Mouse (Mus musculus): ENCODE results near the gene Atxn2.
"Not testable (repeated sequence)": the region's sequence is repeated elsewhere in the genome, so short reads cannot be mapped to it uniquely, and the experiment has no call there.

Atxn2 gene

GRCm38 (mm10) chr5:121710851-121711173, 325 bp upstream of the Atxn2 start:
- in situ Hi-C loops (cut with MboI, MseI): no loop called here

DNA sequence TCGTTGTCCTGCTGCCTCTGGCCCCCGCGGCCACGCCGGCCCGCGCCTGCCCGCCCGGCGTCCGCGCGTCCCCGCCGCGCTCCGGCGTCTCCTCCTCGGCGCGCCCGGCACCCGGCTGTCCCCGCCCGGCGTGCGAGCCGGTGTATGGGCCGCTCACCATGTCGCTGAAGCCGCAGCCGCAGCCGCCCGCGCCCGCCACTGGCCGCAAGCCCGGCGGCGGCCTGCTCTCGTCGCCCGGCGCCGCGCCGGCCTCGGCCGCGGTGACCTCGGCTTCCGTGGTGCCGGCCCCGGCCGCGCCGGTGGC, 743 bp downstream of the Atxn2 start:
- in situ Hi-C loops (cut with MboI, MseI): no loop called here

- in situ Hi-C loops (cut with MboI, MseI): no loop called here
Measured at GRCm38 (mm10) chr5:121712232-121712933, 1.2 kb downstream of the Atxn2 start.

DNA sequence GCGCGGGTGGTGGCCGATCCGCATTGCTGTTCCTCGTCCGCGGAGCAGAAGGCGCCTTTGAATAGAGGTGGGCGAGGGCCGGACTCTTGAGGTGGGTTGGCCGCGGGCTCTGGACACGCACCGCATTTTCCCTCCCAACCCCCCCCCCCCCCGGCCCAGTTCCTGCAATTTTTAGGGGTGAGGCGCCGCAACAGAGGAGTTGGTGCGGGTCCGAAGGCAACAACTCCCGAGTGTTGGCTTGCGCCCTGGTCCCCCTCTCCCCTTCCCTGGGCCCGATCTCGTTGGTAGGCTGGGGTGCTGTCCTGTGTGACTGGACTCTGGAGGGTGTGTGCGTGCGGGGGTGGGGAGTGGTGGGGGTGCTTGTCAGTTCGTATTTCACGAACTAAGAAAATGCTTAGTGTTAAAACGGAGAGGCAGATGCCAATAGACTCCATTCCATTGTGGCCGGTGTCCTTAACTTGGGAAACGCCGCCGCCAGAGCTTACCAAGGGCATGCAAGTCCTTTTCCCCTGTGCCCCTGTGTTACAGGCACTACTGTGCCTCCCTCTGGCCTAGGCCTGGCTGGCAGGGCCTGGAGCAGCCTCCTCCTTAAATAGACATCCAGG, 1.9 kb downstream of the Atxn2 start:
- in situ Hi-C loops (cut with MboI, MseI): no loop called here

- in situ Hi-C loops (cut with MboI, MseI): no loop called here
Measured at GRCm38 (mm10) chr5:121714331-121714730, 3.2 kb downstream of the Atxn2 start.

- in situ Hi-C loops (cut with MboI, MseI): no loop called here
Measured at GRCm38 (mm10) chr5:121714928-121715327, 3.8 kb downstream of the Atxn2 start.

GRCm38 (mm10) chr5:121718462-121718861, 7.3 kb downstream of the Atxn2 start:
- in situ Hi-C loops (cut with MboI, MseI): no loop called here

DNA sequence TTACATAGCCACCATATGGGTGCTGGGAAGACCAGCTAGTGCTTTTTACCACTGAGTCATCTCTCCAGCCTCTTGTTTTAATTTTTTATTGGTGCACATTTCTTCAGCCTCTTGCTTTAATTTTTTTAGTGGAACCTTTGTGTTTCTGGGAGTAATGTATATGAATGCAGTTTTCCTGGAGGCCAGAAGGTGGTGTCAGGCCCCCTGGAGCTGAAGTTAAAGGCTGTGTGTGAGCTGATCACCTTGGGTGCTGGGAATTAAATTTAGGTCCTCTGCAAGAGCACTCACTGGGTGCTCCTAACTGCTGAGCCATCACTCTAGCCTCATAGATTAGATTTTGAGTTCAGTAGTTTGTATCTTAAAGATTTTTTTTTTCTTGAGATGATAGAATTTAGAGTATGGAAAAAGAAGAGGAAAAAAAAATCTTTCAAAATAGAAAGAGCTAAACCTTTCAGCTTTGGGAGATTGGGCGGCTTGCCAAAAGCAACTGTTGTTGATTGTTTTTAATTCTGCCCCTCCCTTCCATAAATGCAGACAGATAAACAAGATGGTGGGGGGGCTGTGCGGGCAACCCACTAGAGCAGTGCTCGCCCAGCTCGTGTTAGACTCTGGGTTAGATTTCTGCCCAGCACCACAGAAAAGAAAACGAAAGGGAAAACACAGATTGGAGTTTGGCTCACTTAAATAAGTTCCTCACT, 9.9 kb downstream of the Atxn2 start:
- in situ Hi-C loops (cut with MboI, MseI): no loop called here

- in situ Hi-C loops (cut with MboI, MseI): no loop called here
Measured at GRCm38 (mm10) chr5:121721841-121722240, 10.7 kb downstream of the Atxn2 start.

- in situ Hi-C loops (cut with MboI, MseI): loop anchor here (5.0 kb wide), 1 partner anchor 88 kb away; no protein-coding TSS in a partner anchor
Measured at GRCm38 (mm10) chr5:121724678-121725077, 13.5 kb downstream of the Atxn2 start.

DNA sequence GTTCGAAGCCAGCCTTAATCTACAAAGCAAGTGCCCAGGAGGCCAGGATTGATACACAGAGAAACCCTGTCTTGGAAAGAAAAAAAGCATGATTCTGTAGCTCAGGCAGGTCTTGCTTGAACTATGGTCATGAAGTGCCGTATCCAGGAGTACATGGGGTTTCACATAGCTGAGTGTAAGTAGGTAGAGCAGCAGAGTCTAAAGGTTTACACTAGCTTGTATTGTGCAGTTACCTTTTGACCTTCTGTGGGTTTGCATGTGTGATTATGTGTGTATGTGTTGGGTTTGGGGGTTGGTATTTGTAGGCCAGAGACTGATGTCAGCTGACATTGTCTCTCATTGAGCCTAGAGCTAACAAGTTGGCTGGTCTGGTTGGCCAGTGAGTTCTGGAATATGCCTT, 18.9 kb downstream of the Atxn2 start:
- in situ Hi-C loops (cut with MboI, MseI): no loop called here

DNA sequence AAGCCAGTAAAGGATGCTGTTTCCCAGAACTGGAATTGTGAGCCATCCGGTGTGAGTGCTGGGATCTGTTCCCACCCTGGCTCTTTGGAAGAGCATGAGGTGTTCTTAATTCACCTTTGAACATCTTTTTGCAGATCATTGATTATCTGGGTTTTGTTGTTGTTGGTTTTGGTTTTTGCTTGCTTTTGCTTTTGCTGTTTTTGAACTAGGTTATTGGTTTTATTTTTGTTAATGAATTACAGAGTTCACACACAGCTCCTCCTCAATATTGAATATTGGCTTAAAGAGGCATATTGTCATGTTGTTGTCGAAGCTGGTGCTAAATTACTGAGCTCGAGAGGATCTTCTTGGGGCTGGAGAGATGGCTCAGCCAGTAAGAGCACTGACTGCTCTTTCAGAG, 25.5 kb downstream of the Atxn2 start:
- in situ Hi-C loops (cut with MboI, MseI): no loop called here

DNA sequence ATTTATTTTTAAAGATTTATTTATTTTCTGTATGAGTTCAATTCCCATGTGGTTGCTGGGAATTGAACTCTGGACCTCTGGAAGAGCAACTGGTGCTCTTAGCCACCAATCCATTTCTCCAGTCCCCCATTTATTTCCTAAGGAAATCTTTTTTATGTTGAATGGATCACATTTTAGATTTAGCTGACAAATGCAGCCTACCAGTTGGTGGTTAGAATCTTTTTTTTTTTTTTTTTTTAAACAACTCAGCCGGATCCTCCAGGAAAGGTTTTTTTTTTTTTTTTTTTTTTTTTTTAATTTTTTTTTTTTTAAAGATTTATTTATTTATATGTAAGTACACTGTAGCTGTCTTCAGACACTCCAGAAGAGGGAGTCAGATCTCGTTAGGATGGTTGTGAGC, 27.0 kb downstream of the Atxn2 start:
- in situ Hi-C loops (cut with MboI, MseI): not testable (repeated sequence)

DNA sequence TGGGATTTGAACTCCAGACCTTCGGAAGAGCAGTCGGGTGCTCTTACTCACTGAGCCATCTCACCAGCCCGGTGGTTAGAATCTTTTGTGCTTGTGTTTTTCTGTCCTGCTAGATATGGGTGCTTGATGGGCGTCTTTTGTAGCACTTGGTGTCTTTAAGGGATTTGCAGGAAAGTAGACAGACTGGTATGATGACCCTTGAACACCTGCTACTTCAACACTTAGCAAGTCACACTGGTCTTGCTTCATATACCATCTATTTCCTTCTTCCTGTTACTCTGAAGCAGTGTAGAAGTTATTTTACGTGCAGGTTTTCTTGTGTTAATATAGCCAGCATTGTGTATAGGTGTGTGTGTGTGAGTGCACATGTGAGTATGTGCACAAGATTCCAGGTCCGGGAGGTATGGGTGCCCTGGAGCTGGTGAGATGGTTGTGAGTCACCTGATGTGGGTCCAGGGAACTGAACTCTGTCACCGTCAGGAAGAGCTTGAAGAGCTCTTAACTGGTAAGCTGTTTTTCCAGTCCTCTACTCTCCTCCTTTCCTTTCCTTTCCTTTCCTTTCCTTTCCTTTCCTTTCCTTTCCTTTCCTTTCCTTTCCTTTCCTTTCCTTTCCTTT, 27.5 kb downstream of the Atxn2 start:
- in situ Hi-C loops (cut with MboI, MseI): no loop called here

- in situ Hi-C loops (cut with MboI, MseI): no loop called here
Measured at GRCm38 (mm10) chr5:121740516-121740915, 29.4 kb downstream of the Atxn2 start.

DNA sequence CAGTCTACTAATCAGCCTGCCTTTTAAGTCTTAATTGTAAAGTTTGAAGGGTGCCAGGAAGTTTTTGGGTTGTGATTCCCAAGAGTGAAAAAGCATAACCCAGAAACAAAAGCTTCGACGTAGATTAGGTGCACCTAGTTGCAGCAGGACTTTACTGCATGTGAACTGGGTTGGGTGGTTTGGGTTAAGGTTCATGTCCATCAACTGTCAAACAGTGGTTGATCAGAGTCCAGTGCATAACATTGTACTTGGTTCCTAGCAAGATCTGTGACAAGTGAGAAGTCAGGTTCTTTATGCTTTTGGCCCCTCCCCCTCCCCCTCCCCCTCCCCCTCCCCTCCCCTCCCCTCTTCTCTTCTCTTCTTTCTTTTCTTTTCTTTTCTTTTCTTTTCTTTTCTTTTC, 31.8 kb downstream of the Atxn2 start:
- in situ Hi-C loops (cut with MboI, MseI): no loop called here

DNA sequence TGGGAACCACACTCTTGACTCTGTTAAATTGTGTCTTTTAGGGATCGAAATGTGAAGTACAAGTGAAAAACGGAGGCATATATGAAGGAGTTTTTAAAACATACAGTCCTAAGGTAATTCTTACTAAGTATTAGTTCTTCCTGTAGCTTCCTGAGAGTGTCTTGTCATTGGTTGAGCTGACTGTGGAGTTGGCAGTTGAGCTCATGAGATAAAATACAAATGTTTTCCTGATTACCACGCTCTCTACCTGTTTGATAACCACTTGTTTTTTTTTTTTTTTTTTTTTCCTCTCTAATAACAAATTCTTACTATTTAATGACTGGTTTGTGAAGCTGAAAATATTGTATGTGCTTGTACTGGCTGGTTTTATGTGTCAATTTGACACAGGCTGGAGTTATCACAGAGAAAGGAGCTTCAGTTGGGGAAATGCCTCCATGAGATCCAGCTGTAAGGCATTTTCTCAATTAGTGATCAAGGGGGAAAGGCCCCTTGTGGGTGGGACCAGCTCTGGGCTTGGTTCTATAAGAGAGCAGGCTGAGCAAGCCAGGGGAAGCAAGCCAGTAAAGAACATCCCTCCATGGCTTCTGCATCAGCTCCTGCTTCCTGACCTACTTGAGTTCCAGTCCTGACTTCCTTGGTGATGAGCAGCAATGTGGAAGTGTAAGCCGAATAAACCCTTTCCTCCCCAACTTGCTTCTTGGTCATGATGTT, 36.9 kb downstream of the Atxn2 start:
- in situ Hi-C loops (cut with MboI, MseI): not testable (repeated sequence)

- in situ Hi-C loops (cut with MboI, MseI): no loop called here
Measured at GRCm38 (mm10) chr5:121749633-121750032, 38.5 kb downstream of the Atxn2 start.

GRCm38 (mm10) chr5:121757900-121758299, 46.8 kb downstream of the Atxn2 start:
- in situ Hi-C loops (cut with MboI, MseI): loop anchor here (5.0 kb wide), 1 partner anchor 34 kb away; no protein-coding TSS in a partner anchor

GRCm38 (mm10) chr5:121758341-121758740, 47.2 kb downstream of the Atxn2 start:
- in situ Hi-C loops (cut with MboI, MseI): loop anchor here (5.0 kb wide), 1 partner anchor 34 kb away; no protein-coding TSS in a partner anchor

DNA sequence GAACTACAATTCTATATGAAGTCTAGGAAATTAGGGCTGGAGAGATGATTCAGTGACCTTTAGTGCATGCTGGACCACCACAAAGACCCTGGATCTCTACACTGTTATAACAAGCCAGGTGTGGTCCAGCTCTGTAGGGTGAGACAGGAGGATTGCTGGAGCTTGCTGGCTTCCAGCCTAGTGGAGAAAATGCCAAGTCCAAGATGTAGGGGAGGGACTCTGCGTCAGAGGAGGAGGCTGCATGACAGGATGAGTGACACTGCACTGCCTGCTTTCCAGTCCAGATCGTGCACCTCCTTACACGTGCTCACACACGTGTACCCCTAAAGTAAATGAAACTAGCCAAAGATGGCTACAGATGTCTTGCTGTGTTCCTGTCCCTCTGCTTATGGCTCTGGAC, 48.8 kb downstream of the Atxn2 start:
- in situ Hi-C loops (cut with MboI, MseI): loop anchor here (5.0 kb wide), 1 partner anchor 32 kb away; no protein-coding TSS in a partner anchor

GRCm38 (mm10) chr5:121761459-121761858, 50.3 kb downstream of the Atxn2 start:
- in situ Hi-C loops (cut with MboI, MseI): no loop called here

Measured in regulatory T cell (primary cell).